Mouse (Mus musculus) brain, adult 2 months (tissue): ENCODE data around the gene Padi2.

Experiments
- DNase-seq: peaks from one replicate; pipeline ENCODE4 v3.0.0; 2011; ENCODE audit warnings: low read depth, low spot score

Padi2 gene

GRCm38 (mm10) chr4:140906076-140906826, at the start of gene Padi2:
Gene Padi2, plus strand, starts transcription at chr4:140906344.
- DNase-seq: peak; percentile 82

- no peak for DNase-seq
Observed at GRCm38 (mm10) chr4:140857041-140857440, 49.1 kb upstream of the Padi2 start.

GRCm38 (mm10) chr4:140857813-140858212, 48.3 kb upstream of the Padi2 start:
- DNase-seq: no peak

- no peak for DNase-seq
Observed at GRCm38 (mm10) chr4:140859291-140859690, 46.9 kb upstream of the Padi2 start.

GRCm38 (mm10) chr4:140860125-140860766, 45.9 kb upstream of the Padi2 start:
- DNase-seq: no peak

GRCm38 (mm10) chr4:140860767-140861147, 45.4 kb upstream of the Padi2 start:
- DNase-seq: no peak

GRCm38 (mm10) chr4:140862036-140862650, 44.0 kb upstream of the Padi2 start:
- DNase-seq: no peak

GRCm38 (mm10) chr4:140868484-140869190, 37.5 kb upstream of the Padi2 start:
- no peak for DNase-seq

GRCm38 (mm10) chr4:140869945-140870344, 36.2 kb upstream of the Padi2 start:
- DNase-seq: no peak

GRCm38 (mm10) chr4:140870876-140871275, 35.3 kb upstream of the Padi2 start:
- DNase-seq: no peak

GRCm38 (mm10) chr4:140871376-140871775, 34.8 kb upstream of the Padi2 start:
- no peak for DNase-seq

- DNase-seq: no peak
Observed at GRCm38 (mm10) chr4:140871851-140872685, 34.1 kb upstream of the Padi2 start.

- DNase-seq: no peak
Observed at GRCm38 (mm10) chr4:140872686-140872992, 33.5 kb upstream of the Padi2 start.

- DNase-seq: no peak
Observed at GRCm38 (mm10) chr4:140873011-140873410, 33.1 kb upstream of the Padi2 start.

GRCm38 (mm10) chr4:140876161-140876560, 30.0 kb upstream of the Padi2 start:
- no peak for DNase-seq

- peak; percentile 37 for DNase-seq
Observed at GRCm38 (mm10) chr4:140876681-140877080, 29.5 kb upstream of the Padi2 start.

GRCm38 (mm10) chr4:140877441-140877840, 28.7 kb upstream of the Padi2 start:
- no peak for DNase-seq

- DNase-seq: no peak
Observed at GRCm38 (mm10) chr4:140878655-140879054, 27.5 kb upstream of the Padi2 start.

GRCm38 (mm10) chr4:140879116-140879515, 27.0 kb upstream of the Padi2 start:
- DNase-seq: no peak

- peak; percentile 12 for DNase-seq
Observed at GRCm38 (mm10) chr4:140879739-140880138, 26.4 kb upstream of the Padi2 start.

GRCm38 (mm10) chr4:140880207-140880606, 25.9 kb upstream of the Padi2 start:
- no peak for DNase-seq
